Mouse (Mus musculus): Measurements from ENCODE around the gene Lrrc42.

The Lrrc42 gene

GRCm38 (mm10) chr4:107253125-107254091 is at the start of gene Lrrc42, which contains the start of gene Hspb11:
Gene Lrrc42, minus strand, starts transcription at chr4:107253532.
Gene Hspb11, plus strand, starts transcription at chr4:107253593.
- DNase-seq (ENCODE audit: low read depth) = peak; percentile 98

- no peak for DNase-seq (ENCODE audit: low read depth)
Observed at GRCm38 (mm10) chr4:107302832-107303231, 49.5 kb upstream of the Lrrc42 start.

- no peak for DNase-seq (ENCODE audit: low read depth)
Observed at GRCm38 (mm10) chr4:107302221-107302620, 48.9 kb upstream of the Lrrc42 start.

- no peak for DNase-seq (ENCODE audit: low read depth)
Observed at GRCm38 (mm10) chr4:107300902-107301555, 47.7 kb upstream of the Lrrc42 start.

GRCm38 (mm10) chr4:107300371-107300770 is 47.0 kb upstream of the Lrrc42 start:
- no peak for DNase-seq (ENCODE audit: low read depth)

- no peak for DNase-seq (ENCODE audit: low read depth)
Observed at GRCm38 (mm10) chr4:107299779-107300340, 46.5 kb upstream of the Lrrc42 start.

GRCm38 (mm10) chr4:107298071-107298606 is 44.8 kb upstream of the Lrrc42 start:
- no peak for DNase-seq (ENCODE audit: low read depth)

- no peak for DNase-seq (ENCODE audit: low read depth)
Observed at GRCm38 (mm10) chr4:107292273-107292662, 38.9 kb upstream of the Lrrc42 start.

GRCm38 (mm10) chr4:107291611-107292272 is 38.4 kb upstream of the Lrrc42 start:
- no peak for DNase-seq (ENCODE audit: low read depth)

- no peak for DNase-seq (ENCODE audit: low read depth)
Observed at GRCm38 (mm10) chr4:107287517-107287916, 34.2 kb upstream of the Lrrc42 start.

- DNase-seq (ENCODE audit: low read depth) = no peak
Observed at GRCm38 (mm10) chr4:107286386-107286785, 33.1 kb upstream of the Lrrc42 start.

- DNase-seq (ENCODE audit: low read depth) = no peak
Observed at GRCm38 (mm10) chr4:107285446-107286200, 32.3 kb upstream of the Lrrc42 start.

- no peak for DNase-seq (ENCODE audit: low read depth)
Observed at GRCm38 (mm10) chr4:107280843-107281475, 27.6 kb upstream of the Lrrc42 start.

GRCm38 (mm10) chr4:107278188-107278707 is 24.9 kb upstream of the Lrrc42 start:
- DNase-seq (ENCODE audit: low read depth) = no peak

- DNase-seq (ENCODE audit: low read depth) = no peak
Observed at GRCm38 (mm10) chr4:107274511-107274910, 21.2 kb upstream of the Lrrc42 start.

GRCm38 (mm10) chr4:107273683-107274082 is 20.4 kb upstream of the Lrrc42 start:
- no peak for DNase-seq (ENCODE audit: low read depth)

GRCm38 (mm10) chr4:107260001-107260400 is 6.7 kb upstream of the Lrrc42 start:
- DNase-seq (ENCODE audit: low read depth) = peak; percentile 76

GRCm38 (mm10) chr4:107254414-107254813 is 1.1 kb upstream of the Lrrc42 start:
- no peak for DNase-seq (ENCODE audit: low read depth)

- no peak for DNase-seq (ENCODE audit: low read depth)
Observed at GRCm38 (mm10) chr4:107252522-107252921, 810 bp downstream of the Lrrc42 start.

- DNase-seq (ENCODE audit: low read depth) = peak; percentile 76
Observed at GRCm38 (mm10) chr4:107250494-107250893, 2.8 kb downstream of the Lrrc42 start.

Measured in naive thymus-derived CD4-positive, alpha-beta T cell, adult 2 months (primary cell).